Mouse (Mus musculus) MEL (cell line): Measurements from ENCODE around the gene Cx3cr1. TPM values are rescaled to one million over a fixed set of nuclear protein-coding genes. Genes with fewer than 3 reads are reported as not detected.
A peak's percentile ranks its signal among the peaks of the same experiment; 100 is the strongest.

ENCODE experiments used
- DNase-seq: peaks from one replicate; pipeline ENCODE4 v3.0.0; 2011; ENCODE audit warnings: low read depth, low spot score
- H3K27ac ChIP-seq: 2 replicates; pipeline ENCODE4 v1.5.1; 2012; ENCODE audit warnings: low read depth, mild to moderate bottlenecking, control low read depth, low read length, moderate library complexity; ENCODE audit not compliant: control insufficient read depth
- H3K27me3 ChIP-seq, 2 experiments: fragments of 150-350 bp in 1 of 2; sonication (generic) in 1 of 2; 2 replicates each; pipeline ENCODE4 v1.6.1; 2012; ENCODE audit warnings: low read length in 2 of 2, mild to moderate bottlenecking in 2 of 2, improper control_type of control experiment in 1 of 2, moderate library complexity in 1 of 2; ENCODE audit not compliant: insufficient read depth in 2 of 2, control insufficient read depth in 1 of 2
- H3K36me3 ChIP-seq, 2 experiments: 2 replicates each; pipeline ENCODE4 v1.6.1; 2012 to 2014; ENCODE audit warnings: low read length in 2 of 2, improper control_type of control experiment in 1 of 2, inconsistent platforms in 1 of 2, mild to moderate bottlenecking in 1 of 2; ENCODE audit not compliant: insufficient read depth in 2 of 2, control insufficient read depth in 1 of 2
- H3K4me1 ChIP-seq, 2 experiments: fragments of 150-350 bp in 1 of 2; sonication (generic) in 1 of 2; 2 replicates each; pipeline ENCODE4 v1.6.1; 2012; ENCODE audit warnings: low read length in 2 of 2, improper control_type of control experiment in 1 of 2, mild to moderate bottlenecking in 1 of 2; ENCODE audit not compliant: insufficient read depth in 2 of 2, control insufficient read depth in 1 of 2
- H3K4me3 ChIP-seq, 2 experiments: fragments of 150-350 bp in 1 of 2; sonication (generic) in 1 of 2; 2 replicates each; pipeline ENCODE4 v1.5.1; 2012; ENCODE audit warnings: low read depth in 2 of 2, low read length in 2 of 2, mild to moderate bottlenecking in 2 of 2, moderate library complexity in 2 of 2, control low read depth in 1 of 2, improper control_type of control experiment in 1 of 2; ENCODE audit not compliant: control insufficient read depth in 1 of 2, insufficient read depth in 1 of 2
- H3K79me2 ChIP-seq: 2 replicates; pipeline ENCODE4 v1.6.1; 2012; ENCODE audit warnings: mild to moderate bottlenecking, low read length, moderate library complexity; ENCODE audit not compliant: control insufficient read depth, poor library complexity, insufficient read depth
- H3K9ac ChIP-seq: 2 replicates; pipeline ENCODE4 v1.6.1; 2012; ENCODE audit warnings: low read depth, mild to moderate bottlenecking, control low read depth, low read length, moderate library complexity; ENCODE audit not compliant: control insufficient read depth, poor library complexity, severe bottlenecking
- H3K9me3 ChIP-seq: fragments of 150-350 bp; sonication (generic); replicated peaks from 2 replicates; pipeline ENCODE4 v1.6.1; 2012; ENCODE audit warnings: mild to moderate bottlenecking, low read length, improper control_type of control experiment, moderate library complexity; ENCODE audit not compliant: insufficient read depth
- BHLHE40 ChIP-seq: IDR thresholded peaks from 2 replicates; pipeline ENCODE4 v1.6.1; 2012; ENCODE audit warnings: low read depth, mild to moderate bottlenecking, inconsistent platforms, low read length, improper control_type of control experiment, borderline replicate concordance
- CHD1 ChIP-seq: IDR thresholded peaks from 2 replicates; pipeline ENCODE4 v1.6.1; 2012; ENCODE audit warnings: low read depth, mild to moderate bottlenecking, inconsistent platforms, low read length, improper control_type of control experiment
- CTCF ChIP-seq, 3 experiments: IDR thresholded peaks in 2 of 3; conservative IDR thresholded peaks in 1 of 3; 2 replicates each; pipeline ENCODE4 v1.5.1; 2011 to 2012; ENCODE audit warnings: low read length in 3 of 3, low read depth in 2 of 3, mild to moderate bottlenecking in 2 of 3, improper control_type of control experiment in 1 of 3, inconsistent platforms in 1 of 3, mixed read lengths in 1 of 3, moderate library complexity in 1 of 3; ENCODE audit not compliant: control insufficient read depth in 1 of 3, insufficient read depth in 1 of 3, poor library complexity in 1 of 3, severe bottlenecking in 1 of 3
- ELF1 ChIP-seq: IDR thresholded peaks from 2 replicates; pipeline ENCODE4 v1.6.1; 2014; ENCODE audit warnings: low read depth, mild to moderate bottlenecking, inconsistent platforms, low read length, improper control_type of control experiment, moderate library complexity
- EP300 ChIP-seq, 2 experiments: IDR thresholded peaks; 2 replicates each; pipeline ENCODE4 v1.6.1; 2011; ENCODE audit warnings: improper control_type of control experiment in 2 of 2, low read length in 2 of 2, low read depth in 1 of 2, mild to moderate bottlenecking in 1 of 2
- ETS1 ChIP-seq: IDR thresholded peaks from 2 replicates; pipeline ENCODE4 v1.6.1; 2012; ENCODE audit warnings: low read depth, mild to moderate bottlenecking, inconsistent platforms, low read length, improper control_type of control experiment, moderate library complexity
- GABPA ChIP-seq: IDR thresholded peaks from 2 replicates; pipeline ENCODE4 v1.6.1; 2012; ENCODE audit warnings: low read depth, mild to moderate bottlenecking, inconsistent platforms, low read length, improper control_type of control experiment, moderate library complexity
- HCFC1 ChIP-seq: IDR thresholded peaks from 2 replicates; pipeline ENCODE4 v1.6.1; 2012; ENCODE audit warnings: low read depth, mild to moderate bottlenecking, inconsistent platforms, low read length, improper control_type of control experiment, moderate library complexity
- JUND ChIP-seq: IDR thresholded peaks from 2 replicates; pipeline ENCODE4 v1.6.1; 2011; ENCODE audit warnings: low read depth, mild to moderate bottlenecking, improper control_type of control experiment, low read length
- KAT2A ChIP-seq: conservative IDR thresholded peaks from 2 replicates; pipeline ENCODE4 v1.6.1; 2012; ENCODE audit warnings: low read depth, low read length, improper control_type of control experiment, inconsistent platforms
- MAFK ChIP-seq: IDR thresholded peaks from 2 replicates; pipeline ENCODE4 v1.6.1; 2011; ENCODE audit warnings: low read depth, mild to moderate bottlenecking, low read length, improper control_type of control experiment, borderline replicate concordance
- MAX ChIP-seq: IDR thresholded peaks from 2 replicates; pipeline ENCODE4 v1.6.1; 2011; ENCODE audit warnings: low read length, improper control_type of control experiment
- MAZ ChIP-seq: IDR thresholded peaks from 2 replicates; pipeline ENCODE4 v1.6.1; 2012; ENCODE audit warnings: low read depth, mild to moderate bottlenecking, inconsistent platforms, low read length, improper control_type of control experiment
- MXI1 ChIP-seq: IDR thresholded peaks from 2 replicates; pipeline ENCODE4 v1.6.1; 2011; ENCODE audit warnings: mild to moderate bottlenecking, low read depth, low read length, improper control_type of control experiment
- MYB ChIP-seq: IDR thresholded peaks from 2 replicates; pipeline ENCODE4 v1.6.1; 2011; ENCODE audit warnings: mild to moderate bottlenecking, low read depth, low read length, improper control_type of control experiment
- NELFE ChIP-seq: IDR thresholded peaks from 2 replicates; pipeline ENCODE4 v1.6.1; 2011; ENCODE audit warnings: low read depth, low read length, improper control_type of control experiment
- NRF1 ChIP-seq: IDR thresholded peaks from 2 replicates; pipeline ENCODE4 v1.6.1; 2014; ENCODE audit warnings: low read depth, mild to moderate bottlenecking, inconsistent platforms, low read length, improper control_type of control experiment, moderate library complexity; ENCODE audit not compliant: poor library complexity, insufficient read depth, severe bottlenecking
- POLR2A ChIP-seq, 2 experiments: IDR thresholded peaks; 2 replicates each; pipeline ENCODE4 v1.6.1; 2011 to 2012; ENCODE audit warnings: low read length in 2 of 2, mild to moderate bottlenecking in 2 of 2, control low read depth in 1 of 2, improper control_type of control experiment in 1 of 2, low read depth in 1 of 2, moderate library complexity in 1 of 2; ENCODE audit not compliant: control insufficient read depth in 1 of 2, insufficient read depth in 1 of 2, poor library complexity in 1 of 2
- POLR2AphosphoS5 ChIP-seq: IDR thresholded peaks from 2 replicates; pipeline ENCODE4 v1.6.1; 2012; ENCODE audit warnings: low read depth, borderline replicate concordance, mild to moderate bottlenecking, inconsistent platforms, low read length, moderate library complexity, mixed read lengths
- RAD21 ChIP-seq: IDR thresholded peaks from 2 replicates; pipeline ENCODE4 v1.6.1; 2011; ENCODE audit warnings: mild to moderate bottlenecking, low read depth, low read length, improper control_type of control experiment
- SIN3A ChIP-seq: IDR thresholded peaks from 2 replicates; pipeline ENCODE4 v1.6.1; 2012; ENCODE audit warnings: low read length, improper control_type of control experiment, inconsistent platforms
- SMC3 ChIP-seq: IDR thresholded peaks from 2 replicates; pipeline ENCODE4 v1.6.1; 2011; ENCODE audit warnings: low read depth, low read length, improper control_type of control experiment
- TBP ChIP-seq: IDR thresholded peaks from 2 replicates; pipeline ENCODE4 v1.8.0; 2011; ENCODE audit warnings: low read depth, low read length, improper control_type of control experiment
- TCF12 ChIP-seq: IDR thresholded peaks from 2 replicates; pipeline ENCODE4 v1.6.1; 2014; ENCODE audit warnings: low read depth, mild to moderate bottlenecking, inconsistent platforms, low read length, improper control_type of control experiment, moderate library complexity
- ZKSCAN1 ChIP-seq: IDR thresholded peaks from 2 replicates; pipeline ENCODE4 v1.6.1; 2012; ENCODE audit warnings: low read depth, mild to moderate bottlenecking, inconsistent platforms, low read length, improper control_type of control experiment, moderate library complexity
- ZNF384 ChIP-seq: IDR thresholded peaks from 2 replicates; pipeline ENCODE4 v1.6.1; 2012; ENCODE audit warnings: low read depth, mild to moderate bottlenecking, inconsistent platforms, low read length, improper control_type of control experiment
- polyA plus RNA-seq, 2 experiments: library from polyadenylated mRNA; stranded (reverse) in 1 of 2; unstranded in 1 of 2; fragments of >175 nt in 1 of 2; fragments of >200 nt in 1 of 2; gene quantifications; 2 replicates each; pipeline versions ENCODE4 v1.2.1 to v1.2.4; 2012; ENCODE audit warnings: low replicate concordance in 2 of 2, low read depth in 1 of 2; ENCODE audit not compliant: insufficient read length in 2 of 2, insufficient read depth in 1 of 2, missing spikeins in 1 of 2
- total RNA-seq: library from RNA; depleted of rRNA; stranded (reverse); fragments of 300-350 nt; gene quantifications from 2 replicates; pipeline ENCODE4 v1.2.3, GENCODE M21; 2012

The Cx3cr1 gene
- total and polyA plus RNA-seq, 3 experiments, result not detected

DNA sequence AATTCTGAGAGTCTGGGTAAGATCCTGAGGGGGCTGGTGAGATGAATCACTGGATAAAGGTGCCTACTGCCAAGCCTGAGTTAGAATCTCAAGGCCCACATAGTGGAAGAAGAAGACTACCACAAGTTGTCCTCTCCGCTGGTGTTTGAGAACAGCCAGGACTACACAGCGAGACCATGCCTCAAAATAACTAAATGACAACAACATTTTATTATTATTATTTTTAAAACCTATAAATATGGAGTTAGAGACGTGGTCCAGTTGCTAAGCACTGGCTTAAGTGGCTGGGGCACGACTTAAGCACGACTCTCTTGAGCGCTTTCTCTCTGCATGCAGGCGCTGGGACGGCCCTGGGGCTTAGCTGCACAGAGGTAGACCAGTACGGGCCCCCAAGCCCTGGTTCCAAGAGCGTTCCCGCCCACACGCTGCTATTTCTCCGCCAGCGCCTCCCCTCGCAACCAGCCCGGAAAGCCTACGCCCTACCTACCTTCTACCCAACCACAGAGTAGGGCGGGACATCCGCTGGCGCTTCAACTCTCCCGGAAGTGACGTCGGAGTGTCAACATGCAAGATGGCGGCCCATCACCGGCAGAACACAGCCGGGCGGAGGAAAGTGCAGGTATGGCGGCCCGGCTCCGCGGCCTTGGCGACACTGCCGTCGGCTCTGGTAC, 175.2 kb downstream of the Cx3cr1 start, which contains the start of gene Wdr48 (continued):
- no peak for TF ChIP-seq ZNF384
- peak; percentile 80; the same call in 1 of the 2 replicates for TF ChIP-seq TBP
- no peak for TF ChIP-seq EP300 (IDR thresholded peaks at IDR 0.05; ENCODE audit: low read depth in 1 of 2, low read length in 2 of 2)
- TF ChIP-seq SMC3, result no peak
- TF ChIP-seq BHLHE40, result no peak
- TF ChIP-seq ETS1, result 0 out of 2 replicates have a peak, but pooled peaks have one; percentile 16
- TF ChIP-seq NELFE, result peak; percentile 86
- TF ChIP-seq, all 39 proteins: peak for 13

DNA sequence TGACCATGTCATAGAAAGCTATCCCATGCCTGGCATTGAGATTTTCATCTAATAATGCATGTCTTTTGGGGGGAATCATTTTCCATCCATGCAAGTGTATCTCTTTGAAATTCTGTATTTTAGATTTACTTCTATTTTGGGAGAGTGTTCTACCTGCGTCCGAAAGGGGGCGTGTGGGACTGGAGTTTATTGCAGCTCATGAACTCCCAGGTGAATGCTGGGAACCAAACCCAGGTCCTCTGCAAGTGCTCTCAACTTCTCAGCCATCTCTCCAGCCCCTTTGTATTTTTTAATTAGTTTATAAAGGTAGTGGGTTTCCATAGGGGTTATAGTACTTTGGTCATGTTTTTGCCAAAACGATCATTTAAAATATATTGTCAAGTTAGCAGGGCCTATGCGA, 175.8 kb downstream of the Cx3cr1 start:
- peak overlapping the region; percentile 87 for H3K9ac ChIP-seq
- peak overlapping the region; percentile 93 for H3K27ac ChIP-seq
- H3K4me3 ChIP-seq, result peak overlapping the region in 1 of 2 experiments; percentile 61; a peak in 2 of 4 replicates
- H3K9me3 ChIP-seq, result no peaks in the 10 kb centered on the region
- H3K4me1 ChIP-seq, result peaks cover 0 to 5% of the 10 kb centered on the region in 2 experiments; a peak in 2 of 4 replicates
- H3K79me2 ChIP-seq, result peaks cover 29% of the 10 kb centered on the region
- H3K27me3 ChIP-seq, result no peaks in the 10 kb centered on the region
- DNase-seq, result peak; percentile 65
- TF ChIP-seq JUND, result no peak
- TF ChIP-seq CTCF (IDR thresholded peaks at IDR 0.05 in 2 of 3, conservative IDR thresholded peaks at IDR 0.05 in 1 of 3; ENCODE audit: control insufficient read depth in 1 of 3, insufficient read depth in 1 of 3, low read depth in 2 of 3, low read length in 3 of 3, poor library complexity in 1 of 3, severe bottlenecking in 1 of 3), result peak; percentile 19 to 49 (median 37); a peak in 5 of 6 replicates
- no peak for TF ChIP-seq MYB
- 0 out of 2 replicates have a peak, but pooled peaks have one; percentile 8 for TF ChIP-seq SMC3
- peak; percentile 12 for TF ChIP-seq RAD21
- H3K36me3 ChIP-seq, result peaks cover 0 to 9% of the 10 kb centered on the region in 2 experiments; a peak in 2 of 4 replicates

DNA sequence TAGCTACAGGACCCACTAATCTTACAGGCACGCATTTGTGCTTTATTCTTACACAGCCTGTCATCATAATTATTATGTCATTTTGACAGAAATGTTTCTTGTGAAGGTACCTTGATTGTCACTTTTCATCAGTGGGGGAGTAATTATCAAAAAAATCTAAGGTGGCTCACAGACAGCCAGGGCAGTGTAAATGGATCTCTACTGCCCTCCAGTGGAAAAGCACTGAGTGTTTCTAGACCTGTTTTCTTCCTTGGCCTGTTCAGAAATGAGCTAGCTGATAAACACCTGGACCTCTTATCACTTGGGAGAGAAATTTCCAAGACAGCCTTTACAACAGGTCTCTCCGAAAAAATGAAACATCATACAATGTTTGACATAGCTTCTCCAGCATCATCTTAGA, 179.0 kb downstream of the Cx3cr1 start:
- peaks cover 0 to 5% of the 10 kb centered on the region in 2 experiments; a peak in 2 of 4 replicates for H3K36me3 ChIP-seq
- DNase-seq, result peak; percentile 59
- H3K4me3 ChIP-seq, result no peak overlapping the region
- no peak overlapping the region for H3K27ac ChIP-seq
- H3K79me2 ChIP-seq, result peaks cover 8% of the 10 kb centered on the region
- no peaks in the 10 kb centered on the region for H3K9me3 ChIP-seq
- H3K4me1 ChIP-seq, result peaks cover 0 to 2% of the 10 kb centered on the region in 2 experiments; a peak in 2 of 4 replicates
- H3K9ac ChIP-seq, result no peak overlapping the region
- H3K27me3 ChIP-seq, result no peaks in the 10 kb centered on the region
- TF ChIP-seq MAX, result no peak
- 0 out of 2 replicates have a peak, but pooled peaks have one; percentile 33 for TF ChIP-seq SIN3A
- no peak for TF ChIP-seq HCFC1
- TF ChIP-seq POLR2AphosphoS5, result no peak
- TF ChIP-seq KAT2A, result no peak
- no peak for TF ChIP-seq POLR2A (IDR thresholded peaks at IDR 0.05; ENCODE audit: control insufficient read depth in 1 of 2, insufficient read depth in 1 of 2, low read depth in 1 of 2, low read length in 2 of 2, poor library complexity in 1 of 2)
- no peak for TF ChIP-seq TCF12
- no peak for TF ChIP-seq ELF1
- no peak for TF ChIP-seq BHLHE40
- TF ChIP-seq MAFK, result no peak
- no peak for TF ChIP-seq MYB
- peak; percentile 83 for TF ChIP-seq RAD21
- peak; percentile 60 for TF ChIP-seq SMC3
- no peak for TF ChIP-seq ZKSCAN1
- no peak for TF ChIP-seq MAZ
- TF ChIP-seq CHD1, result no peak
- no peak for TF ChIP-seq NRF1
- no peak for TF ChIP-seq MXI1
- no peak for TF ChIP-seq GABPA
- TF ChIP-seq CTCF (IDR thresholded peaks at IDR 0.05 in 2 of 3, conservative IDR thresholded peaks at IDR 0.05 in 1 of 3; ENCODE audit: control insufficient read depth in 1 of 3, insufficient read depth in 1 of 3, low read depth in 2 of 3, low read length in 3 of 3, poor library complexity in 1 of 3, severe bottlenecking in 1 of 3), result peak; percentile 51 to 80 (median 69)
- no peak for TF ChIP-seq JUND
- TF ChIP-seq ETS1, result no peak
- TF ChIP-seq ZNF384, result peak; percentile 64
- TF ChIP-seq TBP, result no peak
